Mouse (Mus musculus) thymus, adult 2 months (tissue): ENCODE results near the gene Zfp281. TPM values are rescaled to one million over a fixed set of nuclear protein-coding genes. Genes with fewer than 3 reads are reported as not detected.

Source experiments
- DNase-seq: peaks from one replicate; pipeline ENCODE4 v3.0.0; 2021
- H3K27ac ChIP-seq: fragments of 200-500 bp; 2 replicates; pipeline ENCODE4 v1.5.1; 2012; ENCODE audit warnings: low read length, control low read depth; ENCODE audit not compliant: control insufficient read depth, insufficient read depth
- H3K27me3 ChIP-seq: fragments of 200-500 bp; 2 replicates; pipeline ENCODE4 v1.6.1; 2012; ENCODE audit warnings: mild to moderate bottlenecking, low read length, moderate library complexity, mixed read lengths; ENCODE audit not compliant: control insufficient read depth, insufficient read depth
- H3K36me3 ChIP-seq: fragments of 200-500 bp; 2 replicates; pipeline ENCODE4 v1.6.1; 2012; ENCODE audit warnings: mild to moderate bottlenecking, low read length, moderate library complexity; ENCODE audit not compliant: control insufficient read depth, insufficient read depth
- H3K4me1 ChIP-seq: fragments of 200-500 bp; replicated peaks from 2 replicates; pipeline ENCODE4 v1.6.1; 2012; ENCODE audit warnings: low read length; ENCODE audit not compliant: control insufficient read depth, insufficient read depth
- H3K4me3 ChIP-seq: fragments of 200-500 bp; 2 replicates; pipeline ENCODE4 v1.5.1; 2012; ENCODE audit warnings: mild to moderate bottlenecking, low read length, control low read depth, moderate library complexity; ENCODE audit not compliant: control insufficient read depth, insufficient read depth
- CTCF ChIP-seq: fragments of 200-500 bp; IDR thresholded peaks from 2 replicates; pipeline ENCODE4 v1.5.1; 2012; ENCODE audit warnings: mild to moderate bottlenecking, control low read depth, low read length, moderate library complexity, borderline replicate concordance; ENCODE audit not compliant: control insufficient read depth, poor library complexity, insufficient read depth; ENCODE audit errors: extremely low read depth
- POLR2A ChIP-seq: fragments of 200-500 bp; IDR thresholded peaks from 2 replicates; pipeline ENCODE4 v1.6.1; 2012; ENCODE audit warnings: mild to moderate bottlenecking, low read length, control low read depth, moderate library complexity; ENCODE audit not compliant: control insufficient read depth, poor library complexity, insufficient read depth; ENCODE audit errors: extremely low read depth
- WGBS: fragments of 180-500 bp; shearing (Covaris S2); methylation state at CpG from one replicate; pipeline ENCODE4 v1.1.7; 2018; 5-methylcytosine and 5-hydroxymethylcytosine counted together
- polyA plus RNA-seq: library from polyadenylated mRNA; depleted of rRNA; stranded (reverse); fragments of >200 nt; gene quantifications from 2 replicates; pipeline ENCODE4 v1.2.3, GENCODE M21; 2012

The Zfp281 gene
- polyA plus RNA-seq, 1 experiment, result 6.2 TPM

GRCm38 (mm10) chr1:136601346-136601888 is 23.3 kb upstream of the Zfp281 start:
- TF ChIP-seq POLR2A (no peak), CTCF (no peak)
- peaks cover 4% of the 10 kb centered on the region; the same call in 1 of the 2 replicates for H3K4me1 ChIP-seq
- no peak overlapping the region for H3K27ac ChIP-seq
- no peak for DNase-seq
- no peak overlapping the region for H3K4me3 ChIP-seq
- 94% methylated on average over 10 of the region's 10 CpGs for WGBS
- no peaks in the 10 kb centered on the region for H3K36me3 ChIP-seq
- H3K27me3 ChIP-seq, result no peaks in the 10 kb centered on the region

GRCm38 (mm10) chr1:136602303-136602702 is 22.4 kb upstream of the Zfp281 start:
- Histone ChIP-seq H3K27me3 (no peaks in the 10 kb centered on the region), H3K4me1 (peaks cover 4% of the 10 kb centered on the region; the same call in 1 of the 2 replicates), H3K36me3 (no peaks in the 10 kb centered on the region), H3K4me3 (no peak overlapping the region), H3K27ac (no peak overlapping the region)
- TF ChIP-seq CTCF, result no peak
- no peak for TF ChIP-seq POLR2A
- 89% methylated on average over 5 of the region's 5 CpGs for WGBS
- no peak for DNase-seq

- H3K36me3 ChIP-seq, result no peaks in the 10 kb centered on the region
- no peaks in the 10 kb centered on the region for H3K27me3 ChIP-seq
- no peak overlapping the region for H3K4me3 ChIP-seq
- H3K4me1 ChIP-seq, result peaks cover 4% of the 10 kb centered on the region
- TF ChIP-seq CTCF, result no peak
- TF ChIP-seq POLR2A, result no peak
- no peak for DNase-seq
- no peak overlapping the region for H3K27ac ChIP-seq
- 92% methylated on average over 4 of the region's 4 CpGs for WGBS
These were observed 20.5 kb upstream of the Zfp281 start for GRCm38 (mm10) chr1:136604190-136604589.

- H3K4me3 ChIP-seq, result no peak overlapping the region
- no peak for TF ChIP-seq CTCF
- no peak for TF ChIP-seq POLR2A
- H3K27me3 ChIP-seq, result no peaks in the 10 kb centered on the region
- no peak overlapping the region for H3K27ac ChIP-seq
- WGBS, result 89% methylated on average over 9 of the region's 9 CpGs
- H3K4me1 ChIP-seq, result peaks cover 4% of the 10 kb centered on the region; the same call in 1 of the 2 replicates
- no peaks in the 10 kb centered on the region for H3K36me3 ChIP-seq
- no peak for DNase-seq
These were observed 18.9 kb upstream of the Zfp281 start for GRCm38 (mm10) chr1:136605790-136606189.

- H3K4me1 ChIP-seq, result peaks cover 4% of the 10 kb centered on the region; the same call in 1 of the 2 replicates
- DNase-seq, result no peak
- H3K4me3 ChIP-seq, result no peak overlapping the region
- H3K27ac ChIP-seq, result no peak overlapping the region
- H3K36me3 ChIP-seq, result no peaks in the 10 kb centered on the region
- TF ChIP-seq CTCF (no peak), POLR2A (no peak)
- 92% methylated on average over 4 of the region's 4 CpGs for WGBS
- H3K27me3 ChIP-seq, result no peaks in the 10 kb centered on the region
These were observed 18.4 kb upstream of the Zfp281 start for GRCm38 (mm10) chr1:136606278-136606677.

GRCm38 (mm10) chr1:136608339-136609261 is 16.1 kb upstream of the Zfp281 start:
- Histone ChIP-seq H3K4me1 (peaks cover 2% of the 10 kb centered on the region; the same call in 1 of the 2 replicates), H3K27me3 (no peaks in the 10 kb centered on the region), H3K4me3 (no peak overlapping the region), H3K27ac (peak overlapping the region; percentile 80), H3K36me3 (no peaks in the 10 kb centered on the region)
- TF ChIP-seq CTCF (no peak), POLR2A (no peak)
- WGBS, result 68% methylated on average over 11 of the region's 11 CpGs
- no peak for DNase-seq
